Mouse (Mus musculus): ENCODE measurements around the gene Cda.

DNA sequence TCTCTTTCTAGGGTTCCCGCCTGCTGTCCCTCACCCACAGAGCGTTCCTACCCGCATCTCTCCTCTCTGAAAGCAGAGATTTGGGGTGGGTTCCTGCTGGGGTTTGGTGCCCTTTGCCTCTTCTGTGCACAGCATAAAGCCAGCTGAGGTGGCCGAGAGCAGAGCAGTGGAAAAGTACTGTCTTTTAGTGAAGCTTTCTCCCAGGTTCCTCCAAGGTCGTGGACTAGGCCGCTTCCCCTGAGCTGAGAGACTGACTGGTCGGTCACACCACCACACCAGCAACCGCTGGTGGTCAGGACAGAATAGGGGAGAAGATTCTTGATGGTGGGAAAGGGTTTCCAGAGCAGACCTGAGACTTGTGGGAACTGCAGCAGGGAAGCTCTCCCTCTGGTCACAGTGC lies 28.9 kb upstream of the Cda start:
- no peak for TF ChIP-seq CTCF (IDR thresholded peaks at IDR 0.05; ENCODE audit: insufficient read depth, low read depth, low read length)
- no peak for TF ChIP-seq POLR2A (IDR thresholded peaks at IDR 0.05; ENCODE audit: insufficient read depth, low read depth, low read length)

All from olfactory bulb, adult 2 months (tissue).